Mouse (Mus musculus) embryo, embryonic 10 days (tissue): ENCODE results near the gene Tmem19.

ENCODE experiments used
- DNase-seq: peaks from one replicate; pipeline ENCODE4 v3.0.0-alpha.2; 2015; ENCODE audit warnings: low spot score

The Tmem19 gene

DNA sequence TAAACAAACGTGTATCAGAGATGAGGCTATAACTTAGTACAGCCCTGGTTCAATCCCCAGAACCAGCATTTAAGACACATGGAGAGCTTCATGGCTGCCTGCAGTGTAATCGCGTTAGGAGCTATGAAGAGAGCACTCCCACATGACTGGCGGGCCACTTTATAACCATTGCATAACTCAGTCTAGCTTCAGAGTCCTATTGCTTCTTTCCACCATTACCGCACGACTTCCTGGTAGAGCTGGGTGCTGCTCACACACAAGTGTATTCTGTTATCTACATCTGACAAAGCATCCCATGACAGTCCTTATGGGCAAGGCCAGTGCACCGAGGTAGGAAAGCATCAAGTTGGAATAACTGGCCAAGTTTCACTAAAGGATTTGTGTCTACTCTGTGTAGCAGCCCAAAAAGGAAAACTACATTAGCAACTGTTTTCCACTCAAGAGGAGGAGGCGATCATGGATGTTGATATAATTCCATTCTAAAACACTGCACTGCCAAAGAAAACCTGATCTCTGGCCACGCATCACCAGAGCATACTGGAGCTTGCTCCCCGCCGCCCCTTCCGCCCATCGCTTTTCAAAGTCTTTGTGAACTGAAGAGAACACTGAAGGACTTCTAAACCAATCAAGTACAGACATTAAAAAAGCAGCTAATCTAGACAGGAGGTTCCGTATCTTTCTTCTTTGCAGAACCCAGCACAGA is 50.9 kb downstream of the Tmem19 start:
- DNase-seq, result no peak

DNA sequence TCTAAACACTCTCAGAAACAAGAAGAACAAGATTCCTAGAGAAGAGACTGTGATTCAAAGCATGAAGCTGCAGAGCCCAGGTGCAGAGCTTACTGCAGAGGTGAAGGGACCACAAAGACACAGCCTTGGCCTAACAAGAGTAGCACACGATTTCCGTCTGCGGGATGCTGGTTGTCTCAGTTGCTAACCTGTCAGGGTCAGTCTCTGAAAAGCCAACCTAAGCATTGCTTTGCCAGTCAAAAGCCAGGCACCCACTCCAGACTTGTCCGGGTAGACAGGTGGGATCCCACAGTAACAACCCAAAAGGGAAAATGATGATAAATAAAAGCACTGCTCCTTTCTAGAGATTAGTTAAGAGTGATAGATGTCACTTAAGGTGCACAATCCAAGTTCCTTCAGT is 53.1 kb downstream of the Tmem19 start:
- no peak for DNase-seq

DNA sequence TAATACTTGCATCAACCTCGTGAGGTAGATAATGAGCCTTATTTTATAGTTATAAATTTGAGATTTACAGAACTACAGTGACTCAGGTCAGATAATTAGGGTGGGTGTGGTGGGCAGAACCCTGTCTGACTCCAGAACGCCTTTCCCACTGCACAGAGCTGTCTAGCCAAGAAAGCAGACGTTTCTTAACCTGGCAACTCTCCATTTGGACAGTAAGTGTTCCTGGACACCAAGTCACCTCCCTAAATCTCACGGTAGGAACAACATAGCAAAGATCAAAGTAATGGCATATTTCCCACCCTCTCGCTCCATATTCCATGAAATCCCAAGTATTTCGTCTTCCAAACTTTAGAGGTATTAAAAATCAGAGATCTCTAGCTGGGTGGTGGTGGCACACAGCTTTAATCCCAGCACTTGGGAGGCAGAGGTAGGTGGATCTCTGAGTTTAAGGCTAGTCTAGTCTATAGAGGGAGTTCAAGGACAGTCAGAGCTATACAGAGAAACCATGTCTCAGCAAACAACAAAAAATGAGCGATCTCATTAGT is 54.9 kb downstream of the Tmem19 start:
- DNase-seq, result no peak

DNA sequence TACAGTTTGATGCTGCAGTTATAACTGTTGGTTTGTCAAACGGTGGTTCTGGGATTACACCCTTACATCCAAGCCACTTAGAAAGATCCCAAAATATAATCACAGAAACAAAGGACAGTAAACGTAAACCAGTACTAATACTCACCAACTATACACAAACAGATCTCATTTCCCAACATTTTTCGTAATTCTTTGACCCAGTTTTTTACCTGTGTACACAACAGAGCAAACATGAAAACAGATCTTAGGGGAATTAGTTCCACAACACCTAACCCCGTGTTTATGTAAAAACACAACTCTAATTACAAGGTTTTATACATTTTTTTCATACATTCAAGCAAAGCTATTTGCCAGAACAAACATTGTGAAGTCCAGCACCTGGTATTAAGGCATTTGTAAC is 63.6 kb downstream of the Tmem19 start:
- DNase-seq, result no peak

DNA sequence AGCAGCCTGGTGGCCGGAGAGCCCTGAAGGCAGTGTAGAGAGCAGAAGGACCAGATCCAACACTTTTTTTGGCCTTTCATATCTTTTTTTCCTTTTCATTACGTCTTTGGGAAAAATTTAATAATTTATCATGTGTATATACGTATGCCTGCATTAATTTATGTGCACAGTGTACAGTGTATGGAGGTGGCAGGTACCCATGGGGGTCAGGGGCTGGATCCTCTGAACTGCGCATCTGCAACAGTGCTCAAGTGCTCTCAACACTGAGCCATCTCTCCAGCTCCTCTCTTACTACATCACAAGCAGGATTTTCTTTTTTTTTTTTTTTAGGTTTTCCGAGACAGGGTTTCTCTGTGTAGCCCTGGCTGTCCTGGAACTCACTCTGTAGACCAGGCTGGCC is 64.7 kb downstream of the Tmem19 start:
- no peak for DNase-seq

DNA sequence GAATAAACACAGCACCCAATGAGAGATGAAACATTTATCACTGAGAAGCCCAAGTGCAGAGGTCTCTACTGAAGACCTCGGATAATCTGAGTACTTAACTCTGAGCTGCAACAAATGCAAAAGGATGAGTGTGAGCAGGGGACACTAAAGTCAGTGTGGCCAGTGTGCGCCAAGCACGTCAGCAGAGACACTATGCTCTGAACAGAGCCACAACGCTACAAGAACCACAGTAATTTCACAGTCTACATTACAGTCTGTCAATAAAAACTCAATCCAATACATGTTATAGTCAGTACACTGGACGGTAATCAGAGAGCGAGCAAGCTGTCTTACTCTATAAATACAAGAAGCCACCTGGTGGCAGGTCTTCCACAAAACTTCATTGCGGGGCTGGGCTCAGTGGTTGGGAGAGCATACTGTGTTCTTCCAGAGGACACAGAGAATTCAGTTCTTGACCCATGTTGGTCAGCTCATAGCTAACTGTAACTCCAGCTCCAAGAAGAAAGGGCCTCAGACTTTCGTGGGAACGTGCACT is 65.8 kb downstream of the Tmem19 start:
- no peak for DNase-seq

DNA sequence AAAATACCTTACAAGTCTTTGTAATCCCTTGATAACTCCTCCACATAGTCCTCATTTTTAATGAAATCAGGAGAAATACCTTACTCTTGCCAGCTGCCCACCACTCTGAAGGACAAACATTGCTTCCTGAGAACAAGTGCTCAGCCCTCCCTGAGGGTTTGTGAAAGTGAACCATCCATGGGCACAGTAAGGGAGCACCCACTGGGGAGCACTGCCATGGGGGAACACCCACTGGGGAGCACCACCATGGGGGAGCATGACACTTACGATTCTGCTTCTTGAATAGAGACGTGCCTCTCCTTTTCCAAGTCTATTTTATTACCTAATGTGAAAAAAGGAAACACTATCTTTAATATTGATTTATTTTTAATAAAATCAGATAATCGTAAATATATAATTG is 67.1 kb downstream of the Tmem19 start:
- no peak for DNase-seq

DNA sequence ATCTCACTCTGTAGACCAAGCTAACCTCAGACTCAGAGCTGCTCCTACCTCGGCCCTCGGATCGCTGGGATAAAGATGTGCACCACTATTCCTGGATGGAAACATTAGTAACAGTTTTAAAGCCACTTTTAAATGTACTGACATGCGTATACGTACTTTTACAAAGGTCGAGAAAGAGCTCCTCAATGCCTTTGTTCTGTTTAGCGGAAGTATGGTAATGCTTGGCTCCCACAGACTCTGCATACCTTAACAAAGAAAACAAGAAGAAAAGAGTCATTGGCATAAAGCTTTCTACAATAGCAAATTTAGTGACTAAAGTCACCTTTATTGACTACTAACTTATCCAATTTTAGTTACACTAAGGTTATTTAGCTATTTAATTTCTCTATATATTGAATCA is 67.6 kb downstream of the Tmem19 start:
- DNase-seq, result no peak

DNA sequence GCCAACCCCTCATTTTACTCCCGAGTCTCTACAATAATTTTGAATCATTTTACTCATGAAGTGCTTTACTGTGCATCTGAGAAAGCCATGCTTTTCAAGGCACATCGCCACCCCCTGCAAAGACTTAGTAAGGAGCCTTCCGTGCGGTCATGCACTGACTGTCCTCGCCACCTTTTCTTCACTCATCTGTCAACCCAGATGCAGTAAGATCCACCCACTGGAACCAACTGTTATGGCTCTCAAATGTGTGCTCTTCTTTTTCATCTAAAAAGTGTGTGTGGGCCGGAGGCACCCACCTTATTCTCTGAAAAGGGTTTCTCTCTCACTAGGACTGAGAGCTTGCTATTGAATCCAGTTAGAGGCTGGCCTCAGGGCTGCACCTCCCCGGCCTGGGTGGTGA is 68.4 kb downstream of the Tmem19 start:
- DNase-seq, result no peak

DNA sequence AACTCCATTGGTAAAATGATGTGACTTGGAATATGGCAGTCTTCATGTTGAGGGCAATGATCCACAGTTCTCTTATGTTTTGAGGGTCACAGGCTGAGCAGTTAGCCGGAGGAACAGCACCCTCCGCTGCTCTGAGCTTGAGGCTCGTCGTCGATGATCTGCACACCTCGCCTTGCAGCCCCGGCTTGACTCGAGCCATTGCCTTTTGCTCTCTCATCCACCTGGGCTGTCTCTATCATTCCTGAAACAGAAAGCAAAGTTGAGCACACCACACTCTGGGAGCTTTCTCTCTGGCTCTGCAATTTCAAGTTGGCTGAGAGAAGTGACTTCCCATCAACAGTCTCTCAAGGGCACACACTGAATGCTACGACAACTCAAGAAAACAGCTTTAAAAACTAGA is 71.6 kb downstream of the Tmem19 start:
- no peak for DNase-seq
